Mouse (Mus musculus) mature B cell (primary cell): ENCODE results near the gene Armc9.

Source experiments
- in situ Hi-C: fragments of 300-500 bp; cut with MboI; formaldehyde crosslinking; loops from 2 replicates; pipeline ENCODE4 v1.14.3; 2019

The Armc9 gene

DNA sequence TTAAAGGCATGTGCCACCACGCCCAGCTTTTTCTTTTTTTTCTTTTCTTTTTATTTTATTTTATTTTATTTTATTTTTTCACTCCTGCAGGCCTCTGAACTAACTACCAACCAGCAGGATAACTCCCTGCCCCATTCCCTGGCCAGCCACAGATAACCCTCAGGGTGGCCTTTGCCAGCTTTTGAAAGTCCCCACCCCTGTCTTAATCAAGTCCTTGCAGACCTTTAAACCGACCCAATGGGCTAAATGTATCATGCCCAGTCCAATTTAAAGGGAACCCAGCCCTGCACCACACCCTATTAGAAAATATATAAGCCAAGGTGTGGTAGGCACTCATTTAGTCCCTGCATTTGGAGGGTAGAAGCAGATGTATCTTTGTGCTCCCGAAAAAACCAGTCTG lies 157.7 kb downstream of the Armc9 start:
- in situ Hi-C loops = no loop called here

DNA sequence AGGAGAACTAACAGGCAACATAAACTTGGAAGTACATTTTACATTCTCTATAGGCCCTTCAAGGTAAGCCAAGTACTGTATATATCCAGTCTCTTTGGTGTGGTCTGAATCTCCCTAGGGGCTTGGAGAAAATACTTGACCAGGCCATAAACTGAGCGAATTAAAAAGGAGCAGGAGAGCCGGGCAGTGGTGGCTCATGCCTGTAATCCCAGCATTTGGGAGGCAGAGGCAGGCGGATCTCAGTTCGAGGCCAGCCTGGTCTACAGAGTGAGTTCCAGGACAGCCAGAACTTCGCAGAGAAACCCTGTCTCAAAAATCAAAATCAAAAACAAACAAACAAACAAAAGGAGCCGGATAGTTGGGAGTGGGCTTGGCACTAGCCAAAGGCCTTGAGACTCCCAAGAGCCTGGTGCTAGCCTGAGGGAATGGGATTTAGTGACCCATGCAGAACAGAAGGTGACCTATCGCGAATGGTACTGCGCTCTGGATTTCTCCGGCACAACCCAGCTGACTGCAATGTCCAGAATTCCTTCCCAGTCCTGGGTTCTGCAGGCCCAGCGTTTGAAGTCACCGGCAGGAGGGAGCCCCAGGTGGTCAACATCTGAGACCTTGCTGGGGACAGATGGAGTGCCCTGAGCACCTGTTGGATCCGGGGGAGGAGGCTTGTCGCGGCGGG lies 158.7 kb downstream of the Armc9 start:
- in situ Hi-C loops = no loop called here

GRCm38 (mm10) chr1:86313772-86314125 lies 159.2 kb downstream of the Armc9 start:
- in situ Hi-C loops = no loop called here

- in situ Hi-C loops = no loop called here
These were observed 166.3 kb downstream of the Armc9 start for GRCm38 (mm10) chr1:86320822-86321413.
